Mouse (Mus musculus) limb, embryonic 11.5 days (tissue): ENCODE measurements around the gene Olfr435. TPM values are rescaled to one million over a fixed set of nuclear protein-coding genes. Genes with fewer than 3 reads are reported as not detected.

Experiments used
- polyA plus RNA-seq: library from polyadenylated mRNA; unstranded; fragments of >200 nt; fragmentation: Nextera tagmentation; extraction: Ambion mirVana; gene quantifications from 2 replicates; pipeline ENCODE4 v1.2.1, GENCODE M21; 2014

The Olfr435 gene
- polyA plus RNA-seq, 1 experiment from 2014 or later = not detected

Other genes with a start within 250 kb of the Olfr435 start
- gene Olfr444, start 248.1 kb upstream of the Olfr435 start, polyA plus RNA-seq = not detected in 2 replicates
- not detected in 2 replicates for gene Olfr441, start 90.8 kb upstream of the Olfr435 start, polyA plus RNA-seq
- gene Olfr237-ps1, start 50.6 kb upstream of the Olfr435 start, polyA plus RNA-seq = not detected in 2 replicates
- gene Olfr437, start 33.9 kb upstream of the Olfr435 start, polyA plus RNA-seq = not detected in 2 replicates
- not detected in 2 replicates for gene Olfr13, start 25.0 kb upstream of the Olfr435 start, polyA plus RNA-seq
- gene Olfr434, start 15.9 kb downstream of the Olfr435 start, polyA plus RNA-seq = not detected in 2 replicates
- not detected in 2 replicates for gene Olfr47, start 34.4 kb downstream of the Olfr435 start, polyA plus RNA-seq
- gene Arhgef5, start 68.4 kb downstream of the Olfr435 start, polyA plus RNA-seq = 5.1 and 7.5 TPM in 2 replicates
- not detected in 2 replicates for gene Nobox, start 112.4 kb downstream of the Olfr435 start, polyA plus RNA-seq